Mouse (Mus musculus) liver, embryonic 14.5 days (tissue): Measurements from ENCODE around the gene Rhot2.

Source experiments
- CTCF ChIP-seq: IDR thresholded peaks from 2 replicates; pipeline ENCODE4 v1.5.1; 2016; ENCODE audit warnings: antibody characterized with exemption, low read depth, control low read depth
- EP300 ChIP-seq: IDR thresholded peaks from 2 replicates; pipeline ENCODE4 v1.6.1; 2016; ENCODE audit warnings: antibody characterized with exemption, low read depth

DNA sequence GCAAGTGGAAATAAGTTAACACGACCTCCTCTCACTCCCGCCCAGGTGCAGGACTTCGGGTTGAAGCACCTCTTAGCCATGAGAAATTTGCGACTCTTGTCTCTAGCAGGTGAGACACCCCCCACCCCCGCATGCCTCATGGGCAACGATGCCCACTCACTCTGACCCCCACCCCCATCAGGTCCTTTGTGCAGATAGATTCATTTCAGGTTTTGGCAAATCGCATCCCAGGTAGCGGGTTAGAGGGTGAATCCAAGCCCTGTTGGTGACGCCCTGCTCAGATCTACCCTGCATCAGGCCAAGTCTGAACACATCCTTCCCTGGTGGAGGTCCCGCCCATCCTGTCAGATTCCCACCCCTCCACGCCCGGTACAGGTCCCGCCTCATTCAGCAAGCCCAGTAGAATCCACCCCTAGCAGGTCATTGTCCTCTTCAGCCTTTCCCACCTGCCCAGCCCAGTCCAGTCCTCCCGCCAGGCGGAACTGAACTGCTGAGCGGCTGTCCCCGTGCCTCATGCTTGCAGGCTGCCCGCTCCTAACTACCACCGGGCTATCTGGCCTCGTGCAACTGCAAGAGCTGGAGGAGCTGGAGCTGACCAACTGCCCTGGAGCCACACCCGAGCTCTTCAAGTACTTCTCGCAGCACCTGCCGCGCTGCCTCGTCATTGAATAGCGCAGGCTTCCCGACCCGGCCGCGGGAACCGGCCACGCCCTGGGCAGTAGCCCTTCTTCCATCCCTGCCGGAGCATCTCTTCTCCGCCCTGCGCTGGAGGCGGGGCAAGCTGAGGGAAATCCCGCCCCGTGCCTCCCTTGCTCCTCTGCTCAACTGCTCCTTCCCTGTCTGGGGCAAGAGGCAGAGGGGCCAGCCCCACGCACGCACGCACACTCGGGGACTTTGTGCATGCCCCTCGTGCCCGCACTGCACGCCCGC is 25.5 kb downstream of the Rhot2 start:
- TF ChIP-seq CTCF, result no peak
- no peak for TF ChIP-seq EP300
